Mouse (Mus musculus): ENCODE data around the gene Nbl1. TPM values are rescaled to one million over a fixed set of nuclear protein-coding genes. Genes with fewer than 3 reads are reported as not detected.

Gene Nbl1
- total RNA-seq, 2 experiments from 2014 or later = 19.9 to 40.8 TPM

DNA sequence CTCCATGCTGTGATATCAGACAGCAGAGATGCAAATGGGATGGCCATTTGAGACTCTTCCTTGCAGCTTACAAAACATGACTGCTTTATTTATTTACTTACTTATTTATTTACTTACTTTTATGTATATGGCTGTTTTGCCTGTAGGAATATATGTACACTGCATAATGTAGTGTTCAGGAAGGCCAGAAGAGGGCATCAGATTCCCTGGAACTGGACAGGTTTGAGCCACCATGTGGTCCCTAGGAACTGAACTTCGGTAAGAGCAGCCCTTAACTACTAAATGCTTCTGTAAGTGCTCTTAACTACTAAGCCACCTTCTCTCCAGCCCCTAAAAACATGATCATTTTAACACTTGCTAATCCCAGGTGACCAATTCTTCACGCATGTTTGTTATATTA, 14.5 kb downstream of the Nbl1 start:
- intact Hi-C loops (cut with DNase I) = no loop called here
- DNase-seq = no peak
- Histone ChIP-seq H3K27ac (no peak overlapping the region), H3K4me3 (no peak overlapping the region; the same call in 1 of the 2 replicates)
- peak; percentile 64 for TF ChIP-seq CTCF (IDR thresholded peaks at IDR 0.05)

- intact Hi-C loops (cut with DNase I) = loop anchor here (2.0 kb wide), 1 partner anchor 153 kb away; no protein-coding TSS in a partner anchor
- Histone ChIP-seq H3K4me3 (peak overlapping the region; percentile 69), H3K27ac (no peak overlapping the region)
- peak; percentile 32 for TF ChIP-seq CTCF (IDR thresholded peaks at IDR 0.05)
- DNase-seq = no peak
Measured at GRCm38 (mm10) chr4:139075915-139076314, 16.9 kb downstream of the Nbl1 start.

DNA sequence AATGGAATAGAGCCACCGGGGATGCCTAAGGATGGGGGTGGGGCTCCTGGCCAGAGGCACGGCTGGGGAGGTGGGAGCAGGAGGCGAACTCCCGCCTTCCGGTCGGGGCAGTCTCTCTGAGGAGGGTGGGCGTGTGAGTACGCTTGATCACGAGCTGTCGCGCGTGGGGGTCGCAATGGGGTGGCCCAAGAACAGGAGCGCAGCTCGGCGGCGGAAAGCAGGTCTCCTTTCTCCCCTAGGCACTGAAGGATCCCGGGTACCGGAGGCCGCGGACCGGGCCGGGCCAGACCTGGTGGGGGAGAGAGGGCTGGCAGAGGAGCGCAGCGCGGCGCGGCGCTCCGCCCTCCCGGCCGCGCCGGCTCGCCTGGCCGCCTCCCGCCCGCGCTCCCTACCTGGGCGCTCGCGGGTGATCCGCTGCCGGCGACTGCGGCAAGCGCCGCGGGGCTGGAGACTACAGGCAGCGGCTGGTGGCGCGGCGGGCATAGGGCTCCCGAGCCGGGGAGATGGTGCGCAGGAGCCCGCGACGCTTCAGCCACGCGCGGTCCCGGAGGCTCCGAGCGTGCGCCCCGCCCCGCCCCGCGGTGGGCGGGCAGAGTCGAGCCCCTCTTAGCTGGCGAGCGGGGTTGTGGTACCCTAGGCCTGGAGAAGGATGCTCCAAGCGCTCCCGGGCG, 17.6 kb downstream of the Nbl1 start, which contains the start of gene Htr6:
Gene Htr6, minus strand, starts transcription at position 530 of the 671 bp plus-strand sequence.
- no peak for DNase-seq
- Histone ChIP-seq H3K27ac (no peak within 1 kb of the TSS), H3K4me3 (peak within 1 kb of the TSS; percentile 69)
- intact Hi-C loops (cut with DNase I) = no loop called here
- no peak for TF ChIP-seq CTCF (IDR thresholded peaks at IDR 0.05)

GRCm38 (mm10) chr4:139074060-139074459, 18.7 kb downstream of the Nbl1 start:
- intact Hi-C loops (cut with DNase I) = no loop called here
- H3K27ac ChIP-seq = no peak overlapping the region
- peak; percentile 79 for DNase-seq
- no peak for TF ChIP-seq CTCF (IDR thresholded peaks at IDR 0.05)
- H3K4me3 ChIP-seq = peak overlapping the region; percentile 69

DNA sequence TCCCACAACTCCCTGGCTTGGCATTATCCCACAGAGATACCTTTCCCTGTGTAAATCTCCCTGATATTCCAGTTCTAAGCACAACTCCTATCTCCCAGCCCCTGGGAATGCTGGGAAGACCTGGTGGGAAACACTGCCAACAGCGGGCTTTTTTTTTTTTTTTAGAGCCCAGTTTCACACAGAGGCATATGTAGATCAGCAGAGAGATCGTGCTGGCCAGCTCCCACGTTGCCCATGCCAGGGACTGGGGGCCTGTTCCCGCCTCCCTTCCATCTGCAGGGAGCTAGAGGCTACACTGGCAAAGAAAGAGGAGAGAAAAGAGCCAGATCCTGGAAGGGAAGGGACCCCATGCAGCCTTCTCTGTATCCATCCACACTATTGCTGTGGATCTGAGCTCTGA, 24.5 kb downstream of the Nbl1 start:
- DNase-seq = no peak
- intact Hi-C loops (cut with DNase I) = no loop called here
- H3K4me3 ChIP-seq = no peak overlapping the region
- no peak for TF ChIP-seq CTCF (IDR thresholded peaks at IDR 0.05)
- no peak overlapping the region for H3K27ac ChIP-seq

GRCm38 (mm10) chr4:139064831-139065230, 28.0 kb downstream of the Nbl1 start:
- no peak for DNase-seq
- H3K27ac ChIP-seq = no peak overlapping the region
- intact Hi-C loops (cut with DNase I) = no loop called here
- no peak overlapping the region for H3K4me3 ChIP-seq
- TF ChIP-seq CTCF (IDR thresholded peaks at IDR 0.05) = no peak

- DNase-seq = no peak
- Histone ChIP-seq H3K4me3 (no peak overlapping the region), H3K27ac (no peak overlapping the region)
- TF ChIP-seq CTCF (IDR thresholded peaks at IDR 0.05) = no peak
- intact Hi-C loops (cut with DNase I) = no loop called here
Measured at GRCm38 (mm10) chr4:139059569-139059968, 33.2 kb downstream of the Nbl1 start.

- intact Hi-C loops (cut with DNase I) = no loop called here
- Histone ChIP-seq H3K4me3 (no peak overlapping the region), H3K27ac (no peak overlapping the region)
- TF ChIP-seq CTCF (IDR thresholded peaks at IDR 0.05) = no peak
- no peak for DNase-seq
Measured at GRCm38 (mm10) chr4:139058029-139058428, 34.8 kb downstream of the Nbl1 start.

GRCm38 (mm10) chr4:139057291-139057690, 35.5 kb downstream of the Nbl1 start:
- H3K27ac ChIP-seq = no peak overlapping the region
- no peak for DNase-seq
- no peak for TF ChIP-seq CTCF (IDR thresholded peaks at IDR 0.05)
- no peak overlapping the region for H3K4me3 ChIP-seq
- intact Hi-C loops (cut with DNase I) = no loop called here

- Histone ChIP-seq H3K27ac (no peak overlapping the region), H3K4me3 (no peak overlapping the region)
- intact Hi-C loops (cut with DNase I) = no loop called here
- no peak for TF ChIP-seq CTCF (IDR thresholded peaks at IDR 0.05)
- no peak for DNase-seq
Measured at GRCm38 (mm10) chr4:139055744-139056143, 37.0 kb downstream of the Nbl1 start.

DNA sequence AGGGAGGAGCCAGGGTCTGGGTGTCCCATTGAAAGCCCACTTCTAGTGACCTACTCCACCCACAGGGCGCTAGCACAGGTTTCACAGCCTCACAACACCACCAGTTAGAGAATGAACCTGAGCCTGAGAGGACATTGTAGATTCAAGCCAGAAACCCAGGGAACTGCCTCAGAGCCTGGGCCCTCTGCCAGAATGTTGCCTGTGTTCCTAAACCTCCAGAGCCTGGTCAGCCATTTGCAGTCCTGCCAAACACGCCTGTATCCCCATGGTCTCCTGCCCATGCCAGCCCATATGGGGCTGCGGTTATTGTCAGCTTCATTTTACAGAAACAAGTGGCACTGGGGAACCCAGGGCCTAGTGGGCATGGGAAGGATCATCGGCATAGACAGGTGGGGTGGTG, 37.5 kb downstream of the Nbl1 start:
- peak; percentile 43 for DNase-seq
- no peak overlapping the region for H3K27ac ChIP-seq
- H3K4me3 ChIP-seq = no peak overlapping the region
- no peak for TF ChIP-seq CTCF (IDR thresholded peaks at IDR 0.05)
- intact Hi-C loops (cut with DNase I) = no loop called here

DNA sequence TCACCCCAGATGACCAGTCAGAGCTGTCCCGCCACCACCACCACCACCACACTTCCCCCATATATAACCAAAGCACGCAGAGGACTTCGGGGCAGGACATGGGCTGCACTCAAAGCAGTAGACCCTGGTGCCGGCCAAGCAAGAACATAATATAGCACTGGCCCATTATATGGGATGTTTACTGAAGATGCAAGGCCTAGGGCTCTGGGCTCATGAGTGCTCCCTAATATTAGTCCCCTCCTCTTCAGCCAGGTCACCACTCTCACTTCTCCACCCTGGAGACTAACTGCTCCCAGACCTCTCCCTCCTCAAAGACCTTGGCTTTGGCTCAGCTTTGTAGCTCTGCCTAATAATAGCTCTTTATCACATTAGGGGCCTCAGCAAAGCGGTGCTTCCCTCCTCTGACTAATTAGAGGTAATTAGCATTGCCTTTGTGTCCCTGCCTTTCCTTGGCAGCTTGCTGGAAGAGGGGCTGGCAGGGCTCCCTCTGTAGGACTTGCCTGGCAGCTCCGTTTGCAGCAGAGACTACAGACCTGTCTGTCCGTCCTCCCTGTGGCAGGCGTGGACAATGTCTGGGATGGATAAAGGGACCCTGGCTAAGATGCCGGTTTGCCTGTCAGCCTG, 38.4 kb downstream of the Nbl1 start:
- no peak overlapping the region for H3K27ac ChIP-seq
- intact Hi-C loops (cut with DNase I) = no loop called here
- no peak for DNase-seq
- no peak overlapping the region for H3K4me3 ChIP-seq
- TF ChIP-seq CTCF (IDR thresholded peaks at IDR 0.05) = no peak; the same call in 1 of the 2 replicates

- H3K27ac ChIP-seq = no peak overlapping the region
- DNase-seq = no peak
- intact Hi-C loops (cut with DNase I) = no loop called here
- no peak for TF ChIP-seq CTCF (IDR thresholded peaks at IDR 0.05)
- no peak overlapping the region for H3K4me3 ChIP-seq
Measured at GRCm38 (mm10) chr4:139053391-139053790, 39.4 kb downstream of the Nbl1 start.

GRCm38 (mm10) chr4:139052796-139053195, 40.0 kb downstream of the Nbl1 start:
- TF ChIP-seq CTCF (IDR thresholded peaks at IDR 0.05) = no peak
- intact Hi-C loops (cut with DNase I) = no loop called here
- DNase-seq = no peak
- Histone ChIP-seq H3K4me3 (no peak overlapping the region), H3K27ac (no peak overlapping the region)
